Mouse (Mus musculus): ENCODE measurements around the gene Bpifb3. TPM values are rescaled to one million over a fixed set of nuclear protein-coding genes. Genes with fewer than 3 reads are reported as not detected.

Bpifb3 gene
- polyA plus RNA-seq, 1 experiment from 2014 or later: not detected

GRCm38 (mm10) chr2:153929871-153930413, 11.9 kb downstream of the Bpifb3 start:
- ATAC-seq (replicated peaks; ENCODE audit: low FRiP score): peak; percentile 55
- WGBS: 50% methylated on average over 3 of the region's 3 CpGs

GRCm38 (mm10) chr2:153931125-153931524, 13.1 kb downstream of the Bpifb3 start:
- H3K4me2 ChIP-seq (ENCODE audit: low read depth, low read length, severe bottlenecking): no peak overlapping the region
- ATAC-seq (replicated peaks; ENCODE audit: low FRiP score) (no peak), DNase-seq (ENCODE audit: low spot score) (no peak)
- no peak overlapping the region for H3K27ac ChIP-seq (ENCODE audit: low read depth, low read length)
- no peaks in the 10 kb centered on the region for H3K9me3 ChIP-seq (ENCODE audit: control insufficient read depth, low read length)
- H3K27me3 ChIP-seq (ENCODE audit: control insufficient read depth, insufficient read depth, low read length): no peaks in the 10 kb centered on the region
- no peaks in the 10 kb centered on the region for H3K36me3 ChIP-seq (ENCODE audit: control insufficient read depth, insufficient read depth, low read length)
- H3K9ac ChIP-seq (ENCODE audit: low read length): no peak overlapping the region
- H3K4me3 ChIP-seq (ENCODE audit: low read depth, low read length): no peak overlapping the region
- no peaks in the 10 kb centered on the region; the same call in 1 of the 2 replicates for H3K4me1 ChIP-seq (replicated peaks; ENCODE audit: control insufficient read depth, insufficient read depth, low read length)
- WGBS: 70% methylated on average over 6 of the region's 6 CpGs

More at GRCm38 (mm10) chr2:153929871-153930413, 11.9 kb downstream of the Bpifb3 start:
- H3K36me3 ChIP-seq (ENCODE audit: control insufficient read depth, insufficient read depth, low read length): no peaks in the 10 kb centered on the region
- H3K27ac ChIP-seq (ENCODE audit: low read depth, low read length): no peak overlapping the region
- no peak overlapping the region for H3K4me3 ChIP-seq (ENCODE audit: low read depth, low read length)
- no peaks in the 10 kb centered on the region for H3K27me3 ChIP-seq (ENCODE audit: control insufficient read depth, insufficient read depth, low read length)
- peak; percentile 76 for DNase-seq (ENCODE audit: low spot score)
- H3K4me1 ChIP-seq (replicated peaks; ENCODE audit: control insufficient read depth, insufficient read depth, low read length): no peaks in the 10 kb centered on the region; the same call in 1 of the 2 replicates
- no peak overlapping the region for H3K4me2 ChIP-seq (ENCODE audit: low read depth, low read length, severe bottlenecking)
- H3K9me3 ChIP-seq (ENCODE audit: control insufficient read depth, low read length): no peaks in the 10 kb centered on the region
- no peak overlapping the region for H3K9ac ChIP-seq (ENCODE audit: low read length)

GRCm38 (mm10) chr2:153933311-153933710, 15.3 kb downstream of the Bpifb3 start:
- Histone ChIP-seq H3K9me3 (ENCODE audit: control insufficient read depth, low read length) (no peaks in the 10 kb centered on the region), H3K9ac (ENCODE audit: low read length) (no peak overlapping the region), H3K27me3 (ENCODE audit: control insufficient read depth, insufficient read depth, low read length) (no peaks in the 10 kb centered on the region), H3K4me2 (ENCODE audit: low read depth, low read length, severe bottlenecking) (no peak overlapping the region), H3K4me1 (replicated peaks; ENCODE audit: control insufficient read depth, insufficient read depth, low read length) (no peaks in the 10 kb centered on the region; the same call in 1 of the 2 replicates), H3K36me3 (ENCODE audit: control insufficient read depth, insufficient read depth, low read length) (no peaks in the 10 kb centered on the region), H3K27ac (ENCODE audit: low read depth, low read length) (no peak overlapping the region), H3K4me3 (ENCODE audit: low read depth, low read length) (no peak overlapping the region)
- WGBS: 86% methylated on average over 6 of the region's 6 CpGs
- DNase-seq (ENCODE audit: low spot score) (no peak), ATAC-seq (replicated peaks; ENCODE audit: low FRiP score) (no peak)

- Histone ChIP-seq H3K4me1 (replicated peaks; ENCODE audit: control insufficient read depth, insufficient read depth, low read length) (no peaks in the 10 kb centered on the region; the same call in 1 of the 2 replicates), H3K27me3 (ENCODE audit: control insufficient read depth, insufficient read depth, low read length) (no peaks in the 10 kb centered on the region), H3K4me3 (ENCODE audit: low read depth, low read length) (no peak overlapping the region), H3K27ac (ENCODE audit: low read depth, low read length) (no peak overlapping the region), H3K4me2 (ENCODE audit: low read depth, low read length, severe bottlenecking) (no peak overlapping the region), H3K9ac (ENCODE audit: low read length) (no peak overlapping the region), H3K36me3 (ENCODE audit: control insufficient read depth, insufficient read depth, low read length) (no peaks in the 10 kb centered on the region), H3K9me3 (ENCODE audit: control insufficient read depth, low read length) (no peaks in the 10 kb centered on the region)
- WGBS: 90% methylated on average over 6 of the region's 6 CpGs
- no peak for DNase-seq (ENCODE audit: low spot score)
- ATAC-seq (replicated peaks; ENCODE audit: low FRiP score): no peak
Observed at GRCm38 (mm10) chr2:153935348-153935747, 17.3 kb downstream of the Bpifb3 start.

- no peaks in the 10 kb centered on the region for H3K4me1 ChIP-seq (replicated peaks; ENCODE audit: control insufficient read depth, insufficient read depth, low read length)
- WGBS: 83% methylated on average over 5 of the region's 5 CpGs
- ATAC-seq (replicated peaks; ENCODE audit: low FRiP score) (no peak), DNase-seq (ENCODE audit: low spot score) (no peak)
- H3K4me2 ChIP-seq (ENCODE audit: low read depth, low read length, severe bottlenecking): no peak within 1 kb of the TSS
- no peak within 1 kb of the TSS for H3K9ac ChIP-seq (ENCODE audit: low read length)
- no peak within 1 kb of the TSS for H3K4me3 ChIP-seq (ENCODE audit: low read depth, low read length)
- H3K36me3 ChIP-seq (ENCODE audit: control insufficient read depth, insufficient read depth, low read length): no peaks in the 10 kb centered on the region
- H3K27me3 ChIP-seq (ENCODE audit: control insufficient read depth, insufficient read depth, low read length): no peaks in the 10 kb centered on the region
- H3K27ac ChIP-seq (ENCODE audit: low read depth, low read length): no peak within 1 kb of the TSS
- no peaks in the 10 kb centered on the region for H3K9me3 ChIP-seq (ENCODE audit: control insufficient read depth, low read length)
Observed at GRCm38 (mm10) chr2:153937843-153938242, 19.8 kb downstream of the Bpifb3 start, which contains the start of gene Bpifb4. Gene Bpifb4 (plus strand): TSS chr2:153938212.

GRCm38 (mm10) chr2:153943537-153943936, 25.5 kb downstream of the Bpifb3 start:
- Histone ChIP-seq H3K4me2 (ENCODE audit: low read depth, low read length, severe bottlenecking) (no peak overlapping the region), H3K27ac (ENCODE audit: low read depth, low read length) (no peak overlapping the region), H3K4me1 (replicated peaks; ENCODE audit: control insufficient read depth, insufficient read depth, low read length) (no peaks in the 10 kb centered on the region), H3K9me3 (ENCODE audit: control insufficient read depth, low read length) (no peaks in the 10 kb centered on the region), H3K4me3 (ENCODE audit: low read depth, low read length) (no peak overlapping the region), H3K36me3 (ENCODE audit: control insufficient read depth, insufficient read depth, low read length) (no peaks in the 10 kb centered on the region), H3K9ac (ENCODE audit: low read length) (no peak overlapping the region), H3K27me3 (ENCODE audit: control insufficient read depth, insufficient read depth, low read length) (no peaks in the 10 kb centered on the region)
- WGBS: 45% methylated on average over 3 of the region's 3 CpGs
- ATAC-seq (replicated peaks; ENCODE audit: low FRiP score) (no peak), DNase-seq (ENCODE audit: low spot score) (peak; percentile 81)

- WGBS: 92% methylated on average over 8 of the region's 8 CpGs
Observed at GRCm38 (mm10) chr2:153944567-153944966, 26.5 kb downstream of the Bpifb3 start.

GRCm38 (mm10) chr2:153952897-153953296, 34.9 kb downstream of the Bpifb3 start:
- Histone ChIP-seq H3K27me3 (ENCODE audit: control insufficient read depth, insufficient read depth, low read length) (no peaks in the 10 kb centered on the region), H3K9ac (ENCODE audit: low read length) (no peak overlapping the region), H3K4me2 (ENCODE audit: low read depth, low read length, severe bottlenecking) (no peak overlapping the region), H3K4me1 (replicated peaks; ENCODE audit: control insufficient read depth, insufficient read depth, low read length) (no peaks in the 10 kb centered on the region), H3K36me3 (ENCODE audit: control insufficient read depth, insufficient read depth, low read length) (no peaks in the 10 kb centered on the region), H3K9me3 (ENCODE audit: control insufficient read depth, low read length) (no peaks in the 10 kb centered on the region), H3K27ac (ENCODE audit: low read depth, low read length) (no peak overlapping the region), H3K4me3 (ENCODE audit: low read depth, low read length) (no peak overlapping the region)
- DNase-seq (ENCODE audit: low spot score) (peak; percentile 83), ATAC-seq (replicated peaks; ENCODE audit: low FRiP score) (no peak)
- WGBS: 29% methylated on average over 6 of the region's 6 CpGs

More at GRCm38 (mm10) chr2:153944567-153944966, 26.5 kb downstream of the Bpifb3 start:
- Histone ChIP-seq H3K9me3 (ENCODE audit: control insufficient read depth, low read length) (no peaks in the 10 kb centered on the region), H3K4me2 (ENCODE audit: low read depth, low read length, severe bottlenecking) (no peak overlapping the region), H3K36me3 (ENCODE audit: control insufficient read depth, insufficient read depth, low read length) (no peaks in the 10 kb centered on the region), H3K9ac (ENCODE audit: low read length) (no peak overlapping the region), H3K27ac (ENCODE audit: low read depth, low read length) (no peak overlapping the region), H3K4me1 (replicated peaks; ENCODE audit: control insufficient read depth, insufficient read depth, low read length) (no peaks in the 10 kb centered on the region), H3K27me3 (ENCODE audit: control insufficient read depth, insufficient read depth, low read length) (no peaks in the 10 kb centered on the region), H3K4me3 (ENCODE audit: low read depth, low read length) (no peak overlapping the region)
- ATAC-seq (replicated peaks; ENCODE audit: low FRiP score) (no peak), DNase-seq (ENCODE audit: low spot score) (no peak)

GRCm38 (mm10) chr2:153953836-153954235, 35.8 kb downstream of the Bpifb3 start:
- H3K4me1 ChIP-seq (replicated peaks; ENCODE audit: control insufficient read depth, insufficient read depth, low read length): no peaks in the 10 kb centered on the region
- H3K9me3 ChIP-seq (ENCODE audit: control insufficient read depth, low read length): no peaks in the 10 kb centered on the region
- 8% methylated on average over 6 of the region's 6 CpGs for WGBS
- H3K4me2 ChIP-seq (ENCODE audit: low read depth, low read length, severe bottlenecking): peak overlapping the region; percentile 11; the same call in 1 of the 2 replicates
- H3K27me3 ChIP-seq (ENCODE audit: control insufficient read depth, insufficient read depth, low read length): no peaks in the 10 kb centered on the region
- ATAC-seq (replicated peaks; ENCODE audit: low FRiP score) (peak; percentile 46; the same call in 1 of the 2 replicates), DNase-seq (ENCODE audit: low spot score) (peak; percentile 83)
- H3K9ac ChIP-seq (ENCODE audit: low read length): no peak overlapping the region
- H3K4me3 ChIP-seq (ENCODE audit: low read depth, low read length): no peak overlapping the region
- no peaks in the 10 kb centered on the region for H3K36me3 ChIP-seq (ENCODE audit: control insufficient read depth, insufficient read depth, low read length)
- no peak overlapping the region for H3K27ac ChIP-seq (ENCODE audit: low read depth, low read length)
